Mouse (Mus musculus) cerebellum, adult 9-11 months (tissue): ENCODE measurements around the gene Faap24.
A peak's percentile ranks its signal among the peaks of the same experiment; 100 is the strongest.

Experiments used
- DNase-seq: peaks from one replicate; pipeline ENCODE4 v3.0.0; 2022

Gene Faap24

DNA sequence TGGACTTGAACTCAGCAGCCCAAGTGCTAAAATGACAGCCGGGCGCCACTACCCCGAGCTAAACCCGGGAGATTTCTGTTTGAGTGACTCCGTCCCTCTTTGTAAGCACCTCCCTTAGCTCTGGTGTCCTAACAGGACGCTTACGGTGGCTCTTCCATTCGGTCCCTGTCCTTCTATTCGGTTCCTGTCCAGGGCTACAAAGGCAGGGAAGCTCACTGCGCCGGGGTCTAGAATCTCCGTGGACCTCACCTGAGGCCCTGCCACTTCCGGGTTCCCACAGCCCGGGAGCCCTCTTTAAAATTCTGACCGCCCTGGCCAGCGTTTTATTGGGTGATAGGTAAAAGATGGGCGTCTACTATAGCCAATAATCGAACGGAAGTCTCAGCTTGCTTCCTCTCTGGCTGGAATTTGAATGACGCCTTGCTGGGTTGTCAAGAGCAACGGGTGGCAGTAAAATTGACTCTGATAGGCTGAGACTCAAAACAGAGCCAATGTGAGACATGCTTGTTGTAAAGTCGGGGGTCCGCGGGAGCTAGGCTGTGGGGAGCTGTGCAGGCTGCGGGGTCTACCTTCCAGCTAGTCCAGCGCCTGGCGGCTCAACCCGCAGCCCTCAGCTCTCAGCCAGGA lies at the start of gene Faap24, which contains the start of gene Cep89:
Gene Faap24, minus strand, starts transcription at position 295 of the 627 bp plus-strand sequence.
Gene Cep89, plus strand, starts transcription at position 494 of the 627 bp plus-strand sequence.
- peak; percentile 98 for DNase-seq

DNA sequence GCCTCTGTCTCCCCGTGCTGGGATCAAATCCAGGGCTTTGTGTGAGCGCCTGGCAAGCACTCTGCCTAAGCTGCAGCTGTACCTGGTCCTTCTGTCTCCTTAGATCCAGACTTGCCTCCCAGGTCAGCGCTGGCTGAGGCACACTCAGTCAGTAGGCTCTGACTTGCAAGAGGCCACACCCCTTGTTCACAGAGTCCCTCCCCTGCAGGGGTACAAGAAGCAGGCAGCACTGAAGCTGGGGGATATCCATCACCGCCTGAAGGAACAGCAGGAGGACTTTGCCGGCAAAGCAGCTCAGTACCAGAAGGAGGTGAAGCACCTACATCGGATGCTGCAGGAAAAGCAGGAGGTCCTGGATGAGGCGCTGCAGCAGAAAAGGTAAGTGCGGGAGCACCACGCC lies 38.6 kb upstream of the Faap24 start:
- no peak for DNase-seq

DNA sequence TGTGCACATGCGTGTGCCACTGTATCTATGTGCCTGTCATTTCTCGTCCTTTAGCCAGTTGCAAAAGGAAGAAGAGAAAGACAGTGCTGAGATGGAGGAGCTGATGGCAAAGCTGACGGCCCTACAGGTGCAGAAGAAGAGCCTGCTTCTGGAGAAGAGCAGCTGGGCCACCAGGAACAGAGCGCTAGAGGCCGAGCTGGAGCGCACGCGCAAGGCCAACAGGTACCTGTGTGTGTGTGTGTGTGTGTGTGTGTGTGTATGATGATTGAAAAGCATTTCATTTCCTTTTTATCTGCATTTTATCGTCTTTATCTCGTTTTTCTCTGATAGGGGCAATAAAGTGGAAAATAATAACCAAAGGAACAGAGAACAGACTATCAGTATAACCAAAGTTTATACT lies 31.5 kb upstream of the Faap24 start:
- DNase-seq, result no peak

DNA sequence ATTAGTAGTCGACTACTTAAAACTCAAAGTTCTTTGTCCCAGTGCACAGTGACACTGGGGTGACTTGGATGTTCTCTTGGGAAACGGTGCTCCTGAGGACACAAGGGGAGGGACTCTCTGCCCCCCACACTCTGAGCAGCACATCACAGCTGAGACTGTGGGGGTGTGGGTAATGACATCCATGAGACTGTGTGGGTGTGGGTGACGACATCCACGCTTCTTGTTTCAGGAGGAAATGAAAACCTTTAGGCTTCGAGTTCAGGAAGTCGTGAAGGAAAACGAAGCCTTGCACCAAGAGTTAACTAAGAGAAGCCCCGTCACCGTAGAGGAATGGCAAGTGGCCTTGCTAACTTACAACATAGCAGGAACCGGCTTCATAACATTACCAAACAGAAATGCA lies 26.4 kb upstream of the Faap24 start:
- DNase-seq, result no peak

DNA sequence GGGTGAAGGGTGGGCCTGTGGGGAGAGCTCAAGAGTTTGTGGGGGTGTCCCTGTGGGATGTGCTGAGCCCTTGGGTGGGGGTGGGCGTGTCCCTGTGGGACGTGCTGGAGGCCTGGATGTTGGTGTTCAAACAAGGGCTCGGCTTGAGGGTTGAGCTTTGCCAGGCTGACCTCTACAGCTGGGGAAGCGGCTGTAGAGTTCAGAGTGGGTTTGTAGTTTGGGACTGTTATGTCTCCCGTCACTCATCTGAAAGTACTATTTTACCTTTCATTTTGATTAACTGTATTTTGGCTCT lies 20.0 kb upstream of the Faap24 start:
- no peak for DNase-seq

DNA sequence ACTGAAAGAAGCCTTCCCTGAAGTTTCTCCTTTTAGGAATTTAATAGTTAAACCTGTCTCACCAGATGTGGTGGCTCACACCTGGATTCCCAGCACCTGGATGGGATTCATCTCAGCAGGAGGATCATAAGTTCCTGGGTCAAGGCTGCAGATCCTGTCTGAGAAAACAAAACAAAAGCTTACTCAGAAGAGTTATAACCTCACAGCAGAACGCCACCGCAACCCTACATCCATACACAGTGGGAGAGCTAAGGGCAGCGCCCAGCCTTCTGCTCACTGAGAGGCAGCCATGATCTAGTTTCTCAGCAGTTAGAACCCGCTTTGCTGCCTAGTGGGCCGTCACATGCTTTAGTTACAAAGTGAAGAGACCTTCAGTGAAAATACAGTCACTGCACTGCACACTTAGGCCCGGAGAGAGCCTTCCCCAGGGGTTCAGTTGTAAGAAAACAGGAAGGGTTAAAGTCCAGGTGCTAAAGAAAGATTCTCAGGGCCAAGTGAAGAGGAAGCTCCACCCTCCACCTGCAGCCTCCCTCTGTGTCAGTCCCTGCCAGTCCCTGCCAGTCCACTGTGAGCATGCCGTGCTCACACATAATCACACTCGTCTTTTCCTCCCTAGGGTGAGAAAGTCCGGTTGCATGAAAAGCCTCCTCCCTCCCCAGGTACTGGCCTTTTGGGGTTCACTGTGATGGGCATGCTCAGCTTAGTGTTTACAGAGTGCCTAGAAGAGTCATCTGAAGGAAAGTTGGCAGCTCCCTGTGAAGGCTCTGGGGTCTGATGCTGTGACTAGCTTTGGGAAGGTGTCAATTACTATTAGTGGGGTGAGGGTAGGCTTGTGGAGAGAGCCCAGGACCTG lies 19.4 kb upstream of the Faap24 start:
- DNase-seq, result no peak

DNA sequence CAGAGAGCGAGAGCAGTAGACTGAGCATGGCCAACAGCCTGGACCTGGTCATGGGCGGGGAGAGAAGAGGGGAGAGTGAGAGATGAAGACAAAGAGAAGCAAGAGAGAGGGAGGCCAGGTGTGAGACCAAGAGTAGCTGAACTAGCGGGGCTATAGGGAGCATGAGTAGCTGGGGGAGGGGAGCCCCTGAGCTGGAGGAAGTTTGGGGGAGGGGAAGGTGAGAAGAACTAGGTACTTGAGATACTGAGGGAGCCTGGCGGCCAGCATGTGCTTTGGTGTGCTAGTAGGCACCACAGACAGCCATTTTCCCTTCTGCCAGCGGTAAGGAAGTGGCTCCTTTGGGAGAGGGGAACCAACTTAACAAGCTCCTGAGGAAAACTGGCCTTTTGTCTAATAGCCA lies 18.6 kb upstream of the Faap24 start:
- no peak for DNase-seq

DNA sequence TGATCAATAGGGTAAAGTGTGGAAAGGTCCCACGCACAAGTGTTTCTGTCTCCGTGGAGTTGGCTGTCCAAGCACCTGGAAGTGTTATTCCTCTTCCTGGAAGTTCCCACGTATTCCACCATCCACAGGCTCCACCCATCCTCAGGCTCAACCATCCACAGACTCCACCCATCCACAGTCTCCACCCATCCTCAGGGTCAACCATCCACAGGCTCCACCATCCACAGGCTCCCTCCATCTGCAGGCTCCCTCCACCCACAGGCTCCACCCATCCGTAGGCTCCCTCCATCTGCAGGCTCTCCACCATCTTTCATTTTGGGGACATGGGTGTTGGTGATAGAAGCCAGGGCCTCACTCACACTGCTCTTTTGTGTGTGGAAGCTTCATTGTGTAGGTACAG lies 4.5 kb upstream of the Faap24 start:
- no peak for DNase-seq

DNA sequence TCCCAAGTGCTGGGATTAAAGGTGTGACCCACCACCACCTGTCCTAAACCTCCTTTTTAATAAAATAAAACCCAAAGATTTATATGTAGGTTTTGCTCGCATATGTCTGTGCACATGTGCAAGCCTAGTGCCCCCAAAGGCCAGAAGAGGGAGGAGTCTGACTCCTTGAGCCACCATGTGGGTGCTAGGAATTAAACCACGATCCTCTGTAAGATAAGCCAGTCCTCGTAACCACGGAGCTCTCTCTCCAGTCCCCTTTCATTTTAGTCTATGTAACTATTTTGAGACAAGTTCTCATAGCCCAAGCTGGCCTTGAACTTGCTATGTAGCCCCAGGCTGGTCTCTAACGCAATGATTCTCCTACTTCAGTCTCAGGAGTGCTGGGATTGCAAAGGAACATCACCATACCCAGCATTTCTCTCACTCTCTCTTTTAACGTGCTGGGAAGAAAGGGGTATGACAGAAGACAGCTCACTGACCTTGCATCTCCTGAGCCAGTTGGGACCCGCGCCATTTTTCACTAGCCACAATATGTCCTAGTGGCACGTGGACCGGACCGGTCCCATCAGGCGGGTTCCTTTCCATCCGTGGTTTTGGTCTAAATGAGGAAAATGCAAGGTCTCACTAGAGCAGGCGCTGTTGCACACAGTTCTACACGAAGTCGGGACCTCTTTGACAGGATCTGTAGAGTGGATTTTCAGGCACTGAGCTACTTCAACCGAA lies 741 bp downstream of the Faap24 start:
- DNase-seq, result peak; percentile 55

DNA sequence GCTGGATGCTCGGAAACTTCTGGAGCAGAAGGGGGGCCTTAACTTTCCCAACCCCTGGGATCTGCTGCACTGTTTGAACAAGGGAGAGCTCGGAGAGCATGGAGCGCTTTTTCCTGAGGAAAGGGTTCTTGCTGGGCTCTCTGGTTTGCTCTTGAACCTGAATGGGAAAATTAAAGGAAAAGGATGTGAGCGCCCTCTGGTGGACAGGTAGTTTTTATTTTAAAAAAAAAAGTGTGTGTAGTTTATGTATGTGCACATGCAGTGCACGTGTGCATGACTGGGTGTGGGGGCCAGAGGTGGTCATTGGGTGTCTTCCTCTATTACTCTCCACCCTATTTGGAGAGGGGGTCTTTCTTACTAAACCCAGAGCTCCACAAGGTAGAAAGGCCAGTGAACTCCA lies 3.7 kb downstream of the Faap24 start:
- no peak for DNase-seq

DNA sequence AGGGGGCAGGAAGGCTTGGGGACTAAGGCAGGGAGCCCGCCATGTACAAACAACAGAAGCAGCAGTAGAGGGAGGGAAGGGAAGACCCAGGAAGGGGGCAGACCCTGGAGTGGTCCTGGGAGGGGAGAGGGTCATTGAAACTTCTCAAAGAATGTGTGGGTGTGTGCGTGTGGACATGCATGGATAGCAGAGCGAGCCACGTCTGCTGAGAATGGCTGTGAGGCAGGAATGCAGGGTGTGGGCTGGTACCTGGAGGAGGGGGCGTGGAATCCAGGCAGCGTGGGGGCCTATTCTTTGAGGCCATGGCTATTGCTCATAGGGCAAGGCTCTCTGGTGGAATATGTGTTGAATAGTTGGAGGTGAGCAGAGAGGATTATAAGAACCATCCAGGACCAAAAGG lies 7.9 kb downstream of the Faap24 start:
- DNase-seq, result no peak

DNA sequence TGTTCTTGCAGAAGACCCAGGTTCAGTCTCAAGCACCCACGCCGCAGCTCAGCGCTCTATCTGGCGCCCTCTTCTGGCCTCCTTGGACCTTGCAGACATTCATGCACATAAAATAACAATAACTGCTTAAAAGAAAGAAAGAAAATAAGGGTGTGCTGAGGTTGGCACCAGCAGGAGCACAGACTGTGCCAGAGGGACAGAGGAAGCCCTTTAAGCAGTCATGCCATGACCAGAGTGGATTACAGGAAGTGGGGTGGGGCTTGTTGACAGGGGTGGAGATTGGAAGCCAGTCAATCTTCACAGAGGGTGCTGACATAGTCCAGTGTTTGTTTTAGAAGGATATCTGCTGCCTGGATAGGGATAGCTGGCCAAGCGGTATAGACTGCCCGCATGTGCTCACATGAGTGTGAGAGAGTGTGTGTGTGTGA lies 10.1 kb downstream of the Faap24 start:
- DNase-seq, result no peak

DNA sequence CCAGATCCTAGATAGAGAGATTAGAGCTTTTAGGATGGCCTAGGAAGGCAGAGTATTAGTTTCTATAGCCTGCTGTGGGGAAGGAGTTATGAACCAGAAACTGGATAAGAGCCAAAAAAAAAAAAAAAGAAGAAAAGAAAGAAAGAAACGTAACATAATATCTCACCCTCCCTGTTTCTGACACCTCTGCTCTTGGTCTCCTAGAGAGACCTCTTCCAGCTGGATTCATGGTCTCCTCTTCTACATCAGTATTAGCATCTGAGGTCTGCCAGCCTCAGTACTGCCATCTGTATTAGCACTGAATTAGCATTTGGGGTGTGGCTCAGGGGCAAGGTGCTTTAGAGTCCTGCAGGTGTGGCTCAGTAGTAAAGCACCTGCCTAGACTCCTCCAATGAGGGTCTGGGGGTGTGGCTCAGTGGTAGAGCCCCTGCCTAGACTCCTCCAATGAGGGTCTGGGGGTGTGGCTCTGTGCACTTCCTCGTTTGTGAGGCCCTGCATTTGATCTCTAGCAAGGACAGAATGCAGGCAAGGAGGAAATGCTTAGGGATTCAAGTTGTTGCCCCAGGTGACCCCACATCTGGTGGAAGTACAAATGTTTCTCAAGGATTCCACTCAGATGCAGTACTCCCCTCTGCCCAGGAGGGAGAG lies 13.8 kb downstream of the Faap24 start:
- DNase-seq, result no peak

DNA sequence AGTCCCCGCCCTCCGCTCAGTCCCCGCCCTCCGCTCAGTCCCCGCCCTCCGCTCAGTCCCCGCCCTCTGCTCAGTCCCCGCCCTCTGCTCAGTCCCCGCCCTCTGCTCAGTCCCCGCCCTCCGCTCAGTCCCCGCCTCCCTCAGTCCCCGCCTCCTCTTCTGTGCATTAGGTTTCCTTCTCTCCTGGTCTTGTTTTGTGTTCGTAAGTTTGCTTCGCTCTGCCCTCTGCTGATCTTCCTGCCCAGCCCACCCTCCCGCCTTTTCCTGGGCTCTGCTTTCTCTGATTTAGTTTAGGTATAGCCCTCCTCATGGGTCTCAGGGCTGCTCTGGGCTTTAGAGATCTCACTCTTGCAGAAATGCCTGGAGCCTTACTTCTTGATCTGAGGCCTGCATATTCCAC lies 14.8 kb downstream of the Faap24 start:
- no peak for DNase-seq

DNA sequence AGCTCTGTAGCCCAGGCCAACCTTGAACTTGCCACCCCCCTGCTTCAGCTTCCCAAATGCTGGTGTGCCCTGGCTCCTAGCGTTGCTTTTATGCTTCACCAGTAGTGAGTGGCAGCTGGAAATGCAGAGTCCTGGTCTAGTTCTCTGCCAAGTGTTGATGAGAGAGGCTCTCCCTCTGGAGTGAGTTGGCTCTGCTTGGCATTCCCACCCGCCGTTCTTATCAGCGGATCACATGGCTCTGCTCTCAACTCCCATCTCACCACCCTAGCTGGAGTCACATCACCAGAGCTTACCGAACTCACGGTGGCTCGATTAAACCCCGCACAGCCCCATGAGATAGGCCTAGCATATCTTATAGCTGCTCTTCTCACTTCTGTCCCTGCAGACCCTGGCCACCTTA lies 16.3 kb downstream of the Faap24 start:
- no peak for DNase-seq

DNA sequence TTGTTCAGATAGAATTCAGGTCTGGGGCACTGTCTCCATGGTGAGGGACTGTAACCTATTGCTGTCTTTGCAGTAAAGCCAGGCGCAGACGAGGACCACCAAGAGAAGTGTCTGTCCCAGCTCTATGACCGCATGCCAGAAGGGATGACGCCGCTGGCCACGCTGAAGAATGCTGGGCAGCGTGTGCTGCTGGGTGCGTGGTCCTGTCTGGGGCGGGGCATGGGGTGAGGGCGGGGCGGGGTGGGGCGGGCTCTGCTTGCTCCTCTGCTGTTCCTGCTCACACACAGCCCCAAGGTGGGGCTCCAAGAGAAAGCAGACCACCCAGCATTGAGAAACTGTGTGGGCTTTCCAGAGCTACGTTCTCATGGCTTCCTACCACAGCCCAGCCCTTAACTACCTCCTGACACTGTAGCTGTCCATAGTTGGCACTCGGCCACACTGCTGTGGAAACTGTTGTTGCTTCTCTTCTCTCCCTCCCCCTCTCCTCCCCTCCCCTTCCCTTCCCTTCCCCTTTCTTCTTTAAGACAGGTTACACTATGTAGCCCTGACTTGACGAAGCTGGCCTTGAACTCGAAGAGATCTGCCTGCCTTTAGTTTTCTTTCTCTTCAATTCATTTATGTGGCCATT lies 17.0 kb downstream of the Faap24 start:
- DNase-seq, result no peak

DNA sequence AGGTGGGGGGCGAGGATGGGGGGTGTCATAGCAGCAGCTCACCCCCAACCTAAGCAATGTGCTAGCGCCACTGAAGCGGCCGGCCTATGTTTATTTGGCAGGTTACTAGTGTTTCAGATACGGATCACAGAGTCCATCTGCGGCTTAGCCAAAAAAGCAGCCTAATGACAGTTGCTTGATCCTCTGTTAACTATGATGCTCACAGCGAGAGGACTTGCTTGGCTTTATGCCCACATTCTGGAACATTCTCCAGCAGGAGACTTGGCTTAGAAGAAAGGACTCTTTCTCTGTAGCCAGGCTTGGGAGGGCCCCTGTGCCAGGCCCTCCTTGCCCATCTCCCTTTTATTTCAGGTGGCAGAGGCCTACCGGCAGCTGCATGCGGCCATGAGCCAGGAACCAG lies 20.0 kb downstream of the Faap24 start:
- peak; percentile 85 for DNase-seq

DNA sequence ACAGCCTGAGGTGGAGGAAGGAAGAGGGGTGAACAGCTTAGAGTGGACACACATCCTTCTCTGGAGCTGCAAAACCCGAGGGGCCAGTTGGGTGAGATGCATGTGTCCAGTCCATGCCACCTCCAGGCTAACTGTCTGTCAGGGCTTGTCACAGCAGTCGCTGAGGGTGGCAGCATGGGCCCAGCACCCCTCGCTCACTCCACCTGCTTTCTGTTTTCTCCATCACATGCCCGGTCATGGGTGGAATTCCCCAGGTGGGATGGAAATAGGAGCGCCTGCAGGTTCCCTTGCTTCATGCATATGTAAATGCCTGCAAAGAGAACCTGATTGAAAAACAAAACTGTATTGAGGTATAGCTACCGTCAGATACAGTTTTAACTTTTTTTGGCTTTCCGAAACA lies 22.4 kb downstream of the Faap24 start:
- DNase-seq, result no peak

DNA sequence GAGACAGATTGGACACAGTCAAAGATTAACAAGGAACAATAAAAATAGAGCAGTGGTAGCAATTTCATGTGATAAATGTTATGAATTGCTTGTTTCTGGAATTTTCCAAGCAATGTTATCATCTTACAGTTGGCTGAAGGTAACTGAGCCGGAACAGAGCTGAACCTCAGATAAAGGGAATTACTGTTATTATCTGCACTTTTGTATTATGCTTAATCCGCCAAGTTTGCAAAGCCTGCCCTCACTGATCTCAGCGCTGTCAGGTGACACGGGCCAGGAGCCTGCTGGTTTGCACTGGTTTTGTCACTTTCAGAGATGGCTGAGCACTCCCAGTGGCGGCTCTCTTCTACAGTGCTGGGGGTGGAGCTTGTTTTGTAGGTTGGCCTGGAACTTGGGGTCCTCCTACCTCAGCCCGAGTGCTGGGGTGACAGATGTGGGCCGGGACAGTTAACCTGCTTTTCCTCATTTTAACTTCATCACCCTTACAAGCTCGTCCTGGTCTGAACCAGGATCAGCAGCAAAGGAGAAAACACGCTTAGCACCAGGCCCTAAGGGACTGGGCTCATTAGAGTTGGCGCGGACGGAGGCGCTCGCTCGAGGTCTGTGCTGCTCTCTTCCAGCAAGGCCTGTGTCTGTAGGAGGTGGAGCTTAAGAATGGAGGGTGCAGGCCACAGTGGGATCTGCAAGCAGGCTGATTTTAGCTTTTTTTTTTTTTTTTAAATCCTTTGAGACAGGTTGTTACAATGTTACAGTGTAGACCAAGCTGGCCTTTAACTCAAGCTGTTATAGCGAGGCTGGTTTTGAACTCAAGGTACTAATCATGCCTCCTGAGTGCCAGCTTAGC lies 23.3 kb downstream of the Faap24 start:
- DNase-seq, result no peak

DNA sequence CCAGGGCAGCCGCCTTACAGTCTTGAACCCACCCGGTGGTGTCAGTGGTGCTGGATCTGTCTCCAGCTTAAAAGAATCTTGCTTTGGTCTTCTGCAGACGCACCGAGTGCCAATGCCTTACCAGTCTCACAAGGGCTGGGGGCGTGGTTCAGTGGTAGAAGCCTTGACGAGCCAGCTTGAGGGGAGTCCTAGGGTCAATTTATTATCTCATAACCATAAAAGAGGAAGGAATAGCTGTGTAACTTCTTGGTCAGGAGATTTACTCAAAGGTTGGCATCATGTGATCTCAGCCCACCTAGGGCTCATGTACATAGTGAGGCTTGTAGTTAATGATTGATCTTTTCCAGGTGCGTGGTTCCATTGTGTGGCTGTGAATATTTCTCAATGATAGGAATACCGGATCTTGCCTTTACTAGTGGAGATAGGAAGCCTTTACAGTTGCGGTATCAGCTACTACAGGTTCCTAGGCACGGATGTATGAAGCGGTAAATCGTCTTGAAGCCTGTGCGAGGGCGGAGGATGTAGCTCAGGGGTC lies 24.1 kb downstream of the Faap24 start:
- DNase-seq, result no peak

DNA sequence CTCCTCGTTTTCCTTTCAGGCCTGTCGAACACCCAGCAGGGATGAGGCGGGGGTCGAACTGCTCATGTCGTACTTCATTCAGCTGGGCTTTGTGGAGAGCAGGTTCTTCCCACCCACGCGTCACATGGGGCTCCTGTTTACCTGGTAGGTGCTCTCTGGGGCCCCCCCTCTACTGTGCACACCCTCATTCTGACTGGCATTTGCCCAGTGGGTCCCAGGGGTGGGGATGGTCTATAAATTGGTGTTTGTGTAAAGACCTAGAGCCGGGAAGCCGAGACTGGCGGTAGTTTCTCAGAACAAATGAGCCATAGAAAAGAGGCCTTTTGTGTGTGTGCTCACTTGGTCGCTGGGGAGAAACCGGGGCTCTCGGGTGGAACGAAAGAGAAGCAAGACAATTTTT lies 25.5 kb downstream of the Faap24 start:
- no peak for DNase-seq
